Mouse (Mus musculus) limb, embryonic 12.5 days (tissue): ENCODE measurements around the gene Mau2. TPM values are rescaled to one million over a fixed set of nuclear protein-coding genes. Genes with fewer than 3 reads are reported as not detected.

Experiments used
- ATAC-seq: fragments of 200-750 bp; cut with Nextera tagmentation; 2 replicates; pipeline ENCODE4 v1.8.0; 2017; ENCODE audit warnings: low read depth, moderate TSS enrichment; ENCODE audit not compliant: insufficient number of reproducible peaks, insufficient read depth, low FRiP score, low TSS enrichment
- H3K27ac ChIP-seq: fragments of 300-500 bp; sonication (generic); 2 replicates; pipeline ENCODE4 v1.5.1; 2016; ENCODE audit warnings: mild to moderate bottlenecking, moderate library complexity
- H3K27me3 ChIP-seq: fragments of 300-500 bp; sonication (generic); 2 replicates; pipeline ENCODE4 v1.6.1; 2016; ENCODE audit warnings: mild to moderate bottlenecking, moderate library complexity
- H3K36me3 ChIP-seq: fragments of 300-500 bp; sonication (generic); 2 replicates; pipeline ENCODE4 v1.6.1; 2016; ENCODE audit warnings: mild to moderate bottlenecking, moderate library complexity
- H3K4me1 ChIP-seq: fragments of 300-500 bp; sonication (generic); replicated peaks from 2 replicates; pipeline ENCODE4 v1.6.1; 2016
- H3K4me2 ChIP-seq: fragments of 300-500 bp; sonication (generic); 2 replicates; pipeline ENCODE4 v1.6.1; 2016; ENCODE audit warnings: mild to moderate bottlenecking, moderate library complexity
- H3K4me3 ChIP-seq: fragments of 300-500 bp; sonication (generic); replicated peaks from 2 replicates; pipeline ENCODE4 v1.5.1; 2016; ENCODE audit warnings: mild to moderate bottlenecking
- H3K9ac ChIP-seq: fragments of 300-500 bp; sonication (generic); replicated peaks from 2 replicates; pipeline ENCODE4 v1.6.1; 2016; ENCODE audit warnings: mild to moderate bottlenecking, moderate library complexity
- H3K9me3 ChIP-seq: fragments of 300-500 bp; sonication (generic); 2 replicates; pipeline ENCODE4 v1.6.1; 2016; ENCODE audit warnings: mild to moderate bottlenecking, moderate library complexity
- WGBS: fragments of 180-500 bp; shearing (Covaris S2); methylation state at CpG from one replicate; pipeline ENCODE4 v1.1.7; 2016; 5-methylcytosine and 5-hydroxymethylcytosine counted together
- polyA plus RNA-seq: library from polyadenylated mRNA; unstranded; fragments of >200 nt; fragmentation: Nextera tagmentation; extraction: Ambion mirVana; gene quantifications from 2 replicates; pipeline ENCODE4 v1.2.1, GENCODE M21; 2016

Gene Mau2
- polyA plus RNA-seq, 1 experiment from 2014 or later = 62.7 TPM

GRCm38 (mm10) chr8:69973063-69973441, 69.5 kb downstream of the Mau2 start:
- H3K27ac ChIP-seq = peak overlapping the region; percentile 90
- H3K4me3 ChIP-seq = peak overlapping the region; percentile 97
- H3K9ac ChIP-seq = peak overlapping the region; percentile 93
- 15% methylated on average over 7 of the region's 7 CpGs for WGBS
- ATAC-seq = no peak
- H3K36me3 ChIP-seq = no peaks in the 10 kb centered on the region
- no peaks in the 10 kb centered on the region for H3K27me3 ChIP-seq
- no peaks in the 10 kb centered on the region for H3K9me3 ChIP-seq
- H3K4me1 ChIP-seq = peaks cover 36% of the 10 kb centered on the region
- H3K4me2 ChIP-seq = peak overlapping the region; percentile 77

GRCm38 (mm10) chr8:69970880-69971279, 71.7 kb downstream of the Mau2 start:
- Histone ChIP-seq H3K9ac (no peak overlapping the region), H3K9me3 (no peaks in the 10 kb centered on the region), H3K4me1 (peaks cover 33% of the 10 kb centered on the region)

GRCm38 (mm10) chr8:69967291-69967933, 75.1 kb downstream of the Mau2 start:
- H3K4me2 ChIP-seq = no peak overlapping the region
- whole genome bisulfite sequencing = 74% methylated on average over 4 of the region's 4 CpGs
- peaks cover 24% of the 10 kb centered on the region for H3K4me1 ChIP-seq
- no peaks in the 10 kb centered on the region for H3K9me3 ChIP-seq
- no peak overlapping the region for H3K27ac ChIP-seq
- ATAC-seq = no peak
- no peak overlapping the region for H3K9ac ChIP-seq
- H3K36me3 ChIP-seq = 0 out of 2 replicates have a peak, but pooled peaks cover 5% of the 10 kb centered on the region
- H3K27me3 ChIP-seq = no peaks in the 10 kb centered on the region
- no peak overlapping the region for H3K4me3 ChIP-seq

More at GRCm38 (mm10) chr8:69970880-69971279, 71.7 kb downstream of the Mau2 start:
- Histone ChIP-seq H3K27me3 (no peaks in the 10 kb centered on the region), H3K36me3 (no peaks in the 10 kb centered on the region), H3K4me3 (no peak overlapping the region), H3K27ac (no peak overlapping the region), H3K4me2 (peak overlapping the region; percentile 77; the same call in 1 of the 2 replicates)
- 97% methylated on average over 2 of the region's 2 CpGs for WGBS
- no peak for ATAC-seq

Other genes starting within 250 kb of the Mau2 start
- gene Gmip, start 234.1 kb downstream of the Mau2 start, polyA plus RNA-seq = 5.8 and 7.5 TPM in 2 replicates
- 0.83 and 1.3 TPM in 2 replicates for gene Lpar2, start 220.3 kb downstream of the Mau2 start, polyA plus RNA-seq
- 7.5 and 10.0 TPM in 2 replicates for gene Pbx4, start 210.2 kb downstream of the Mau2 start, polyA plus RNA-seq
- gene Cilp2, start 155.0 kb downstream of the Mau2 start, polyA plus RNA-seq = 0.78 and 0.79 TPM in 2 replicates
- 6.2 and 7.3 TPM in 2 replicates for gene Tssk6, start 140.6 kb downstream of the Mau2 start, polyA plus RNA-seq
- 171 and 172 TPM in 2 replicates for gene Ndufa13, start 140.2 kb downstream of the Mau2 start, polyA plus RNA-seq
- gene Yjefn3, start 140.0 kb downstream of the Mau2 start, polyA plus RNA-seq = 6.0 and 7.4 TPM in 2 replicates
- 51.3 and 68.4 TPM in 2 replicates for gene Gatad2a, start 46.4 kb downstream of the Mau2 start, polyA plus RNA-seq
- gene Sugp1, start 79 bp upstream of the Mau2 start, polyA plus RNA-seq = 55.9 and 58.9 TPM in 2 replicates
- gene Tm6sf2, start 30.2 kb upstream of the Mau2 start, polyA plus RNA-seq = 0.79 and 0.96 TPM in 2 replicates
- not detected in 2 replicates for gene Hapln4, start 40.7 kb upstream of the Mau2 start, polyA plus RNA-seq
- gene Ncan, start 78.1 kb upstream of the Mau2 start, polyA plus RNA-seq = 0.56 and 1.1 TPM in 2 replicates
- 21.4 and 22.7 TPM in 2 replicates for gene Nr2c2ap, start 88.6 kb upstream of the Mau2 start, polyA plus RNA-seq
- 26.6 and 28.4 TPM in 2 replicates for gene Rfxank, start 96.4 kb upstream of the Mau2 start, polyA plus RNA-seq
- 44.7 and 47.6 TPM in 2 replicates for gene Borcs8, start 96.8 kb upstream of the Mau2 start, polyA plus RNA-seq
- 0.49 and 1.1 TPM in 2 replicates for gene Mef2b, start 97.0 kb upstream of the Mau2 start, polyA plus RNA-seq
- 67.5 and 69.9 TPM in 2 replicates for gene Tmem161a, start 129.6 kb upstream of the Mau2 start, polyA plus RNA-seq
- gene Slc25a42, start 169.6 kb upstream of the Mau2 start, polyA plus RNA-seq = 2.4 and 3.5 TPM in 2 replicates
- 48.3 and 50.7 TPM in 2 replicates for gene Sugp2, start 191.5 kb upstream of the Mau2 start, polyA plus RNA-seq
- gene Armc6, start 191.7 kb upstream of the Mau2 start, polyA plus RNA-seq = 22.5 and 26.4 TPM in 2 replicates
- gene Homer3, start 240.1 kb upstream of the Mau2 start, polyA plus RNA-seq = 88.9 and 92.6 TPM in 2 replicates